Mouse (Mus musculus): ENCODE measurements around the gene Emb. TPM values are rescaled to one million over a fixed set of nuclear protein-coding genes. Genes with fewer than 3 reads are reported as not detected.

The Emb gene
- polyA plus RNA-seq, 1 experiment from 2014 or later = 22.0 TPM

Other genes with a start within 250 kb of the Emb start
- 15.6 and 17.2 TPM in 2 replicates for gene Parp8, start 183.0 kb upstream of the Emb start, polyA plus RNA-seq (2014; fragmentation: Nextera tagmentation; extraction: Ambion mirVana)
- gene Gm17509, start 12.5 kb downstream of the Emb start, polyA plus RNA-seq (2014; fragmentation: Nextera tagmentation; extraction: Ambion mirVana) = 0.19 and 0.23 TPM in 2 replicates